Mouse (Mus musculus) c-Kit-negative CD71-positive TER-119-positive erythroid progenitor cells, embryonic 14.5 days (primary cell): Measurements from ENCODE around the gene Gtpbp10.
A peak's percentile ranks its signal among the peaks of the same experiment; 100 is the strongest.

ENCODE experiments used
- DNase-seq: peaks from one replicate; pipeline ENCODE4 v3.0.0-alpha.2; 2013; ENCODE audit warnings: low read depth, low spot score

Gtpbp10 gene

DNA sequence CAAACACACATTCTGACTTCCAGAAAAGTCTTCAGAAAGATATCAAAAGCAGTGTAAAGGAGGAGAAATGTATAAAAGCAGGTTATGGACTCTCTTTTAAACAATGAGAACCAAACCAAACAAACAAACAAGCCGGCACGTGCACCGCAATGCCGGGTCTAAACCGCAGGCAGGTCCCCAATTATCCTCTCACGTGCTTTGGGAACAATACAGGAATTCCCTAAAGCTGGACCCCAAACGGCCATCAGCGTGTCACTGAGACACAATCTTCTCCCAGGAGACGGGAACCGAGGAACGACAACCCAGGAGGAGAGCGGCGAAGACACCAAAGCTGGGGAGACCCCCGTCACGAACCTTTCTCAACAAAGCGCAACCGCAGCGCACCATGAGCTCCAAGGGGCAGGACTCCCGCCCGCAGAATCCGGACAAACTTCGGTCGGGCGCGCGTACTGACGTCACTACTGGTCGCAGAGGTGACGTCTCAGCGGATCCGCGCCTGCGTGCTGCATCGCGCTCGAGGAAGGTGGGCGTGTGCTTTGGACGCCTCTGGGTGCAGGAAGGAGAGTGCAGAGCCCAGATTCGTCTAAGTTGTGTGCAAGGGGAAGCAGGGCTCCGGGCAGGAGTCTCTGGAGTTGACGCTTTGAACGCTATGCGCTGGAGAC, at the start of gene Gtpbp10:
Gtpbp10 (minus strand) TSS at position 460 of the 662 bp plus-strand sequence.
- DNase-seq = peak; percentile 61

DNA sequence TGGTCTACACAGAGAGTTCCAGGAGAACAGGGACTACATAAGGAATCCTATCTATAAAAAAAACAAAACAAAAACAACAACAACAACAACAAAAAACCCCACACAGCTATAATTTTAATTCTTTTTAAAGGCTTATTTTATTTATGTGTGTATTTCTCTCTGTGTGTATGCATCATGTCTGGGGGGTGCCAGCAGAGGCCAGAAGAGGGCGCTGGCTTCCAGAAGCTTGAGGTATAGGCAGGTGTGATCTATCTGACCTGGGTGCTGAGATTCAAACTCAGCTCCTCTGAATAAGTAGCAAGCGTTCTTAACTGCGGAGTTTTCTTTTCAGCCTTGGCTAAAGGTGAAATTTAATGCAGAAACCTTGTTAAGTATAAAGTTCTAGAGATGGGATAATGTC, 28.3 kb upstream of the Gtpbp10 start:
- no peak for DNase-seq

DNA sequence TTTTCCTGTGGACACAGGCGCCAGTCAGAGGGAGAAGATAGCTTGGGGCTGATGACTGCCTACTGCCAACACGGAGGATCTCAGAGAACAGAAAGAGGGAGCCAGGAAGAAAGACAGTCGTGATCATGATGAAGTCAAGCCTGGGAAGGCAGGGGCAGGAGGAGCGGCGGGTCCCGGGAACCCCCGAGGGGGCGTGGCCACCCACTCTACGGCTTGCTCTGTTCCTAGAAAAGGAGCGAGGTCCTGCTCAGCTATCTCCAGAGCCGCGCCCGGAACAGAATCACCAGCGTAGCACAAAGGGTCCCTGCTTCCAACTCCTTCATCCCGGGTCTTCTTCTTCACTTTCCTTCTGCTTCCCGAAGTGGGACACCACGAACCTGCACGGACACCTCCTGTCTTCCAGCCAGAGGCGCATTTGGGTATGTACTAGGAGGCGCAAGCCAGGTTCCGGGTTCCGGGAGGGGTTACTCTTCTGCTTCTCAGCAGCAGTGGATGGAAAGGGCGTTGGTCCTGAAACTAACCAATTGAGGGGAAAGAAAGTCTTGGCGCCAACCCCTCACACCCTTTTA, 14.5 kb upstream of the Gtpbp10 start, which contains the start of gene Gm8773:
Gm8773 (plus strand) TSS at position 51 of the 569 bp plus-strand sequence.
- DNase-seq = no peak

DNA sequence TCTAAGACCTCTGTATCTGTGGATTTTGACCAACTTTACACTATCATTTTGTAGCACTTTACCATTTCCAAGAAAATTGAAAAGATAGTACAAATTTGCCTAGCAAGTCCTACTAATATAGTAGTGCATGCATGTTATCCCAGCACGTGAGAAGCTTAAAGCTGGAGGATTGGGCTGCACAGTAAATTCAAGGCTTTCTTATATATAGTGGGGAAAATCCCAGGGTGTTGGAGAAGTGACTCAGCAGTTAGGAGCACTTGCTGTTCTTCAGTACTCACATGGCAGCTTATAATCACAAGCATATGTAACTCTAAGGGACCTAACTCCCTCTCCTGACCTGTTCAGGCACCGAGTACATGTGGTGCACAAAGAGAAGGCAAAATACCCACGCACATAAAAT, 3.1 kb upstream of the Gtpbp10 start:
- no peak for DNase-seq

GRCm38 (mm10) chr5:5561041-5561706, 1.8 kb upstream of the Gtpbp10 start:
- no peak for DNase-seq

- DNase-seq = no peak
Observed at GRCm38 (mm10) chr5:5559798-5560197, 460 bp upstream of the Gtpbp10 start.

GRCm38 (mm10) chr5:5551110-5551509, 8.2 kb downstream of the Gtpbp10 start:
- DNase-seq = no peak

GRCm38 (mm10) chr5:5540385-5540784, 19.0 kb downstream of the Gtpbp10 start:
- no peak for DNase-seq

GRCm38 (mm10) chr5:5539771-5540170, 19.6 kb downstream of the Gtpbp10 start:
- no peak for DNase-seq

- no peak for DNase-seq
Observed at GRCm38 (mm10) chr5:5536131-5536530, 23.2 kb downstream of the Gtpbp10 start.

GRCm38 (mm10) chr5:5533656-5534420, 25.5 kb downstream of the Gtpbp10 start:
- no peak for DNase-seq

- no peak for DNase-seq
Observed at GRCm38 (mm10) chr5:5515411-5515810, 43.9 kb downstream of the Gtpbp10 start.

GRCm38 (mm10) chr5:5514196-5515076, 44.9 kb downstream of the Gtpbp10 start, which contains the start of gene Cldn12:
Cldn12 (minus strand) TSS chr5:5514958.
- DNase-seq = no peak

DNA sequence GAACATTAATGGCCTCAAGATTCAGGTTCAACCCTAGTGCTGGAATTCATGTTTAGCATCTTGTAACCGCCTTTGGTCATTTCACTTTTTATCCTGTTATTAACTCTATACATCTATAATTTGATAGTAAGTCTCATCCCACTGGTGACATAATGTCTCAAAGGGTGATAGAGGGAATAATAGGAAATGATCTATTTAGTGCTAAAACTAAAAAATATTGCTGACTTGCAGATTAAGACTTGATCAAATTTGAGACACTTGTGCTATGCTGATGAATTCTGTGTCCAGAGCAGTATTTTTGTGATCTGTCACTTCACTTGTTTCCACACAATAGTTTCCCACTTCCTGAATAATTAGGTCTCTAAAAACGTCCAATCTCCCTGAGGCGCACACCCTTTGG, 47.9 kb downstream of the Gtpbp10 start:
- no peak for DNase-seq

- DNase-seq = no peak
Observed at GRCm38 (mm10) chr5:5510989-5511388, 48.3 kb downstream of the Gtpbp10 start.

GRCm38 (mm10) chr5:5510304-5510887, 48.9 kb downstream of the Gtpbp10 start:
- no peak for DNase-seq

- DNase-seq = no peak
Observed at GRCm38 (mm10) chr5:5508231-5508630, 51.1 kb downstream of the Gtpbp10 start.

DNA sequence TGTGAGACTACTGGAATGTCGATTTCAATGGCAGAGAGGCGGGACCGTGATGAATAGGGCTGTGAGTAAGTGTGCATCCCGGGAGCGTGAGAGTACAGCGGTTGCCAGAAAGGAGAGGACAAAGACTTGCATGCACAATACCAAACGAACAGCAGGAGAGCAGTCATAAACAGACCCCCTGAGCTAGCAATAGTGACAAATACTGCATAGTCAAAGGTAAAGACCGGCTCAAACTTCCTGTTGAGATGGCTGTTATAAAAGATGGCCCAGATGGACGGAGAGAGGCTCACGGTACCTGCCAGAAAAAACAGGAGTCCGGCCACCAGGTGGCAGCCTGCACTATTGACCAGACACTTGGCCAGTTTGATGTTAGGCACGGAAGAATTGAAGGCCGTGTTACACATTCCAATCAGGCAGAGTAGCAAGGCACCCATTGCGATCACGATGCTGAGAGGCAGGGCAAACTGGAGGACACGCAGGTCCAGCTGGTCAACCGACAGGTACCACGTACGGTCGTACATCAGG, 51.6 kb downstream of the Gtpbp10 start:
- no peak for DNase-seq

GRCm38 (mm10) chr5:5504456-5504855, 54.9 kb downstream of the Gtpbp10 start:
- no peak for DNase-seq

DNA sequence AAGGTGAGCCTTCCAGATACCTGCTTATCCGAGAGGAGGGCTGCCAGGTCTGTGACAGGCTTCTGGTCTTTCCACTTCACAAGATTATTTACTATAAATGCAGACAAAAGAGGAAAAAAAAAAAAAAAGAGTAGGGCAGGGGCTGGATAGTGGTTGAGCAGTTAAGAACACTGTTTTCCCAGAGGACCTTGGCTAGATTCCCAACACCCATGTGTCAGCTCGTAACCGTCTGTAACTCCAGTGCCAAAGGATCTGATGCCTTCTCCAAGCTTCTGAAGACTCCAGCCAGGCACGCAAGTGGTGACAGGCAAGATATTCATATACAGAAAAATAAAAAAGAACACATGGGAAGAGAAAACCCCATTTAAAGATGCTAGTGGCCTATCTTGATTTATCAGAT, 56.0 kb downstream of the Gtpbp10 start:
- DNase-seq = no peak
